Mouse (Mus musculus): Measurements from ENCODE around the gene Kcna2.

Kcna2 gene

DNA sequence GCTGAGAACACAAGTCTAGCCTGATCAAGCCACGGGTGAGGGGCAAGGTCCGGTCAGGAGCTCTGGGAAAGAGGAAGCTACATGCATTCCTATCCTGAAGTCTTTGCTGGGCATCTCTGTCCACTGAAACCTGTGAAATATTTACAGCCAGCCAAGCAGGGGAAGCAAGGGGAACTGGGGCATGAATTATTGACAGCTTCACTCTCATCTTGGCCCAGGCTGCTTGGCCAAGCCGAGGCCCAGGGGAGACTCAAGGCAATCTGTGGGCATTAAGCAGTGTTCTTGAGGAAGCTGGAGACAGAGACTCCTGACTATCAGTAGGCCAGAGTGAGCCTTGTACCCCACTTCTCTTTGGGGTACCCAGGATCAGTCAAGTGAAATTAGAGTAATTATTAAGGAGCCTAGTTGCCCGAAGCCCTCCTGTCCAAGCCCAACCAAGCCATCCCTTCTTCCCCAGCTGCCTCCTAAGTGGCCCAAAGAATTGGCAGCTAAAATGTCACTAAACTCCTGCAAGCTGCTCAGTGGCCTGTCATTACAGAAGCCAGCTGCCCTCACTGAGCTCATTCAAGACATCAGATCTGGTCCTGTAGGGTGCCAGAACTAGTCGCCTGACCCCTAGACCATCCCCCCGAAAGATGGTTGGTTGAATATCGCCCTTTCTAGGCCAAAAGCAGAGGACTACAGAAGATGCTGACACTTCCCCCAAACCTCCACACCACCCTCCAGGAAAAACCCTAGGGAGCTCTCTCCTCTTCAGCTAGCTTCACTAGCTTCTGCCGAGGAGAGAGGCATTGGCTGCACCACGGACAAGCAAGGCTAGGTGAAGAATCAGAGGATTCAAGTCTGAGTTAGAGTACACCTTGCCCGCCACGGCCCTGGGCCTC, 53.1 kb downstream of the Kcna2 start:
- DNase-seq: no peak

DNA sequence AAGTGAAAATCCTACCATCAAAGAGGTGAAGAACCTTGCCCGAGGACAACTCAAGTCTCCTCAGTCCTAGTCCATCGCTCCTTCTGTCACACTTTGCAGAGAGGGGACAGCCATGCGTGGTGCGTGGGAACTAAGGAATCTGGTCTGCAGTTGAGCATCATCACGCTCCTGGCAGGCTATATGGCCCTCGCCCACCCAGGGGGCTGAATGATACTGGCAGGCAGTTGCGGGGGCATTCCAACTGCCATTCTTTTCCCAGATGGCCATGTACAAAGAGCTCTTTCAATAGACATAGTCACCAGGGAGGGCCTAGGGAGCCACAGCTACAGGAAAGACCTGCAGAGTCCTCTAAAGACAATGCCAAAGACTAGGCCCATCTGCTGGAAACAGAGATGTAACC, 57.9 kb downstream of the Kcna2 start:
- no peak for DNase-seq

DNA sequence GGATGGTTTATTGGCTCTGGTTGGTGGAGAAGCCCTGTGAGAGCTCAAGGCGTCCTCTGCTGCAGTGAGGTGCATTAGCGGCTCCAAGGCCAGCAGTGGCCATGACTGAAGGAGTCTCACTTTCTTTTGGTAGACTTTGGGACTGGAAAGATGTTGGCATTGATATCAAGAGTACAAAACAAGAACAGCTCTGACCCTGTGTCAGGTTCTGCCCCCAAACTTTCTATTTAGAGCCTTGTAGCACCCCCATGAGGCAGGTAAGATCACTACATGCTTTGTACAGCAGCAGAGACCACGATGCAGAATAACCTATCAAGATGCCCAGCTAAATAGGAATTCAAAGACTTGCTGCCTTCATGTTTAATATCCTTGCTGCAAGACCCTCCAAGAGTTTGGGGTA, 58.5 kb downstream of the Kcna2 start:
- DNase-seq: peak; percentile 66

DNA sequence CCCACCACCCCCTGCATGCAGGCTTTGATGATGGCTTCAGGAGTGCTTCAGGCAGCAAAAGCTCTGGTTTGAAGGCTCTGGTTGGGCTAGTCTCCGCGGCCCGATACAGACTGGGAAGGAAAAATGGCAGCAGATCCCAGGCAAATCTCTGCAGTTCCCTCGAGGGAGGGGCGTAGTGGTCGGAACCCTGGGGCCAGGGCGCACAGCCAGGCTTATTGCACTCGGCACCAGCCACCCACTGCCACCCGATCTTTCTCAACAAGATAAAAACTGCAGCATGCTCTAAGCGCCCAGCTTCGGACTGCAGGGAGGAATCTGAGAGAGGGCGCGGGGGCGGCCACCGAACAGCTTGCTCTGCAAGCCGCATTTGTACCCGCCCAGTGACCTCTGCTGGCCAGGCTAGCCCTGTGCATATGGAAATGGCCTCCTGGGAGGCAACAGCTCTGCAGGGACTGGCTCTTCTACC, 58.9 kb downstream of the Kcna2 start:
- peak; percentile 38 for DNase-seq

DNA sequence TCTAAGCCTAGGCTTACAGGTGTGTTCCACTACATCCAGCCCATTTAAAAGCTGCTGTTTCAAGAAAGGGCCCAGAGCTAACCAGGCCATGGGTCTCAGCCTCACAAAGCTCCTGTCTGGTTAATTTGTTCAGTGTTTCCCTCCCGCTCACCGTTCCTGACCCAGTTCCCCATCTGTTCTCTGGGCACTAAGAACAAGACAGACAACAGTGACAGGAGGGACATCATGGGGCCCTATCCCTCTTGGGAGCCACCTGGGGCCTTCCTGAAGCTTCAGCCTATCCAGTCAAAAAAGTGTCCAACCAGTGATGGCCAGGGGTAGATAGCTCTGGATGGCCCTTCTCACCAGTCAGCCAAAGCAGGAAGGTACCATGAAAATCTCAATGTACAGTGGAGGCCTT, 61.8 kb downstream of the Kcna2 start:
- DNase-seq: no peak
